Mouse (Mus musculus) induced T-regulatory cell, adult 2 months (primary cell): ENCODE measurements around the gene Tbxa2r.
A peak's percentile ranks its signal among the peaks of the same experiment; 100 is the strongest.

Experiments used
- DNase-seq: peaks from one replicate; pipeline ENCODE4 v3.0.0-alpha.2; 2012; ENCODE audit warnings: low read depth

The Tbxa2r gene

DNA sequence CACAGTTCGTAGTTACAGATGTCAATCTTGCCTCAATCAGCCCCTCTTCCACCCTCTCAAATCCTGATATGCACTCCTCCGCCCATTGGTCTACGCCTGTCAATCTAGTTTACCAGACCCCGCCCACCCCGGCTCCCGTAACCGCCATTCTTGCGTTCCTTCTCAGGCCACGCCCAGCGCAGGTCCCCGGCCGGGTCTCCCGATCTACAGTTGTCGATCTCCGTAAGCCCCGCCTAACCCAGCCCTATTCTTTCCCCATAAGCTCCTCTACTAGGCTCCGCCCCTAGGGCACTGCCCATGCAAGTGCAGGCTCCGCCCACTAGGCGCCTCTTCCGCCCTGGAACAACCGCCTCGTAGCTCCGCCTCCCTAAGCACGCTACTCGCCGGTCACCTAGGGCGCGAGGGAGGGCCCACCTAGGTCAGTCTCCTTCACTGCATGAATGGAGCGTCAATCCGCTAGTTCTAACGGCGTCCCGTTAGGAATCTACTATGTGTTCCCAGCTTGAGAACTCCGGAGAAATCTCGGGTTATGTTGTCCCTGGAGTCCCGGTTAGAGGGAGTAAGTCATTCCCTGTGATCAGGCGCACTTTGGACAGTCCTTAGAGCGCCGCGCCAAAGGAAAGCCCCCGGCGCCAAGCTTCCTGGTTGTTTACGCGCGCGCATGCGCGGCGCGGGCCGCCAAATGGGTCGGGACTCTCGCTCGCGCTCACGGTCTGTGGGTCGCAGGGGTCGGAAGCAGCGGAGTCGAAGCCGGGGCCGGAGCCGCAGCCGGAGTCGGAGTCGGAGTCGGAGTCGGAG, 7.8 kb upstream of the Tbxa2r start, which contains the start of gene Cactin:
Gene Cactin, plus strand, starts transcription at position 554 of the 798 bp plus-strand sequence.
- peak; percentile 100 for DNase-seq

GRCm38 (mm10) chr10:81321436-81321835, 7.1 kb upstream of the Tbxa2r start:
- no peak for DNase-seq

DNA sequence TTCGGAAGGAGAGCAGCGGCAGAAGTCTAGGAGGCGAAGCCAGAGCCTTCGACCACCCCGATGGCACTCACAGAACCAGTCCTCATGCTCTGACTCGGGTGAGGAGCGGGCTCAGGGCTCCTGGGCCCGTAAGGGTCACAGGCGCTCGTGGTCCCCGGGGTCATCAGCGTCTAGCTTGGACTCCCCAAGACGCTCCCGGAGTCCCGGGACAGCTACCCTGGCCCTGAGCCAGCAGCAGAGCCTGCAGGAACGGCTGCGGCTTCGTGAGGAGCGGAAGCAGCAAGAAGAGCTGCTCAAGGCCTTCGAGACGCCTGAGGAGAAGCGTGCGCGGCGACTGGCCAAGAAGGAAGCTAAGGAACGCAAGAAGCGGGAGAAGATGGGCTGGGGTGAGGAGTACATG, 6.1 kb upstream of the Tbxa2r start:
- no peak for DNase-seq

DNA sequence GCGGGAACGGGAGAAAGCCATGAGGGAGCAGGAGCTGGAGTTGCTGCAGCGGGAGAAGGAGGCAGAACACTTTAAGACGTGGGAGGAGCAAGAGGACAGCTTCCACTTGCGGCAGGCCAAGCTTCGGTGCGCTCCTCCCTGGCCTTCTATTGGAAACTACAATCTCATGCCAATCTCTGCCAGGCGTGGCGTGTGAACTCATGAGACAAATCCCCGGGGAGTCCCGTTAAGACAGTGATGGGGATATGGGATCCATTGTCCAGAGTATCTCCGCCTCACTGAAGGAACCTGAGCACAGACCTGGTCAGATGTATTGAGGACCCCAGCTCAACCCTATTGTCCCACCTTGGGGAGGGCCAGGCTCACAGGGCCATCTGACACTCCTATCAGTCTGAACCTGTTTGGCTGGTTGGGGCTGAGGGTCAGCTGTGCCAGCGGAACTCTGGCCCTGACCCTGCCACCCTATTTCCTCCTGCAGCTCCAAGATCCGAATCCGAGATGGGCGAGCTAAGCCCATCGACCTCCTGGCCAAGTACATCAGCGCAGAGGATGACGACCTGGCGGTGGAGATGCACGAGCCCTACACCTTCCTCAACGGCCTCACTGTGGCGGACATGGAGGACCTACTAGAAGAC, 5.3 kb upstream of the Tbxa2r start:
- DNase-seq = no peak

- no peak for DNase-seq
These were observed 4.6 kb upstream of the Tbxa2r start for GRCm38 (mm10) chr10:81323791-81324530.

- no peak for DNase-seq
These were observed 3.4 kb upstream of the Tbxa2r start for GRCm38 (mm10) chr10:81325176-81325575.

DNA sequence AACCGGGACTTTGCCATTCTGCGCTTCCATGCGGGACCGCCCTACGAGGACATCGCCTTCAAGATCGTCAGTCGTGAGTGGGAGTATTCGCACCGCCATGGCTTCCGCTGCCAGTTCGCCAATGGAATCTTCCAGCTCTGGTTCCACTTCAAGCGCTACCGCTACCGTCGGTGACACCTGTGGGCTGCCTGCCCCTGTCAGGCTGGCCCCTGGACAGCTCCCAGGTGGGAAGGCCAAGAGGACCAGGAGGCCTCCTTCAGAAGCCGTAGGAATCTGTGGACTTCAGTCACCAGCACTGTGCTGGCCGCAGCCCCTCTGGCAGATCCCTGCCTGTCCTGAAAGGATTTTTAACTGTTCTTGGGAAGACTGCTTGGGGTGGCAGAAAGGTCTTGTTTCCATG, 2.8 kb upstream of the Tbxa2r start:
- DNase-seq = no peak

DNA sequence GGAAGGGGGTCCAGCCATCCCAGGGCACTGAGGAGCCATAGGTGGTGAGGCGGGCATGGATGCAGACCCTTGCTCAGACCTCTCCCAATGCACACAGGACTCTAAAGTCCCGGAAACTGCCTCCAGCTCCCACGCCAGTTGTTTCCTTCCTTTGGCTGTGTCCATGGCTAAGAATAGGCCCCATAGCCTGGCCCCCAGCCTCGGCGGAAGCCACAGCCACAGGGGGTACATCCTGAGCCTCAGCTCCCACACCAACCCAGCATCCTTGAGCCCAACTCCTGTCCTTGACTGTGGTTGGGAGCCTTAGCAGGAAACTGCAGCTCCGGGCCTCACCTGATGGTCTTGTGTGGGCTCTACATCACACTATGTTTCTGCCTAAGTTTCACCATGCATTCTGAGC, 1.7 kb upstream of the Tbxa2r start:
- no peak for DNase-seq

- DNase-seq = no peak
These were observed 572 bp upstream of the Tbxa2r start for GRCm38 (mm10) chr10:81327959-81328358.

- DNase-seq = peak; percentile 71
These were observed 854 bp downstream of the Tbxa2r start for GRCm38 (mm10) chr10:81329194-81329975.

DNA sequence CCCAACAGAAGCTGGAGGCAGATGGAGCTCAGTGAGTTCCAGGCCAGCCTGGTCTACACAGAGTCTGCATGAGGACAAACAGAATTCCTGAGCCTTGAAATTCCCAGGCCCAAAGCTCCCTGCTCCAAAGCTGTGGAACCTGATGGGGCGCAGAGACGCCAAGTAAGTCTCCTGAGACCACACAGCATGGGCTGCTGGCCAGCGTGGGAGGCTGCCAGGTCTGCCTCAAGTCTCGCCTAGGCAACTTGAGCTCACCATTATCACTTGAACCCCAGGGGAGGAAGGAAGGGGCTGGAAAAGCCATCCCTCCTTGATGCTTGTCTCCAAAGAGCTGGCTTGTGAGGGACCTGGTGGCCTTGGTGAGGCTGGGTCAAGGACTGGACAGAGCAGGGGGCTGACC, 1.5 kb downstream of the Tbxa2r start:
- no peak for DNase-seq

GRCm38 (mm10) chr10:81332277-81332676, 3.7 kb downstream of the Tbxa2r start:
- DNase-seq = no peak

GRCm38 (mm10) chr10:81334324-81334723, 5.8 kb downstream of the Tbxa2r start:
- no peak for DNase-seq

GRCm38 (mm10) chr10:81335393-81336340, 7.1 kb downstream of the Tbxa2r start:
- DNase-seq = no peak

DNA sequence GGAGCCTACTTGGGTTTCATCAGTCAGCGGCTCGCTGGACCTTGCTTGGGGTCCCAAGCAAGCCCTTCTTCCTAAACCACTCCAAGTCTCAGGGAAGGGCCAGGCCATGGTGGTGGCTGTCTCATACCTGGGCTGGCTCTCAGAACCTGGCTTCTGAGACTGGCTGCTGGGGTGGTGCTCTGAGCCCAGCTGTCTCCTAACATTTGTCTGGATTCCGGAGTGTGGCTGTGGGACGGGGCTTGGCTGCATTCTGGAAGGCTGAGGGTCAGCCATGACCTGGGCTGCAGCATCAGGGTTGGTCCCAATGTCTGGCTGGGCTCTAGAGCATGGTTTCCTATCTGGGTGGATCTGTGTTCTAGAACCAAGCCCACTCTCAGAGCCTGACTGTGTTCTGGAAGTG, 8.0 kb downstream of the Tbxa2r start:
- no peak for DNase-seq

GRCm38 (mm10) chr10:81340551-81341332, 12.2 kb downstream of the Tbxa2r start:
- no peak for DNase-seq

DNA sequence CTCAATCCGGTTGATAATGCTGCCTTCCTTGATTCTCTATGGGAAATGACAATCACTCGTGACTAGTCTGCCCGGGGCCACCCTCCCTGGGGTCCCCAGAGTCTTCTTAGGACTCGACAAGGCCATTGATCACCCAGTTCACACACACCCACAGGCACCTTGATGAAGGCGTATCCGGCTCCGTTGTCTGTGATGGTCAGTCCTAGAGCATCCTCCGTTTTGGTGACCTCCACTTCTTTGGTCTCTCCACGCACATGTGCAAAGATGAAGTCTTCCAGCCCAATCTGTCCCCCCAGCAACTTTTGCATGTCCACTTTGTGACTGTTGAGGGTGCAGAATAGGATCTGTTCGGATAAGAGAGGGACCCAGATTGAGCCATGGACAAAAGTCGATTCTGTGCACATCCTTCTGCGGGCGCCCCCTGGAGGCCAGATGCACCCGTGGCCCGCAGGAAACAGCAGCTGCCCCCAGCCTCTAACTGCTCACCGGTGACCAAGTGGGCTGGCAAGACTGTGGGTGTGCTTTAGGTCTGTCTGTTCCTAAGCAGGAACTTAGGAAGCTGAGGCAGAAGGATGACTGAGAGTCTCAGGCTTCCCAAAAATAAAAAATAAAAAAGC, 12.9 kb downstream of the Tbxa2r start:
- peak; percentile 87 for DNase-seq

DNA sequence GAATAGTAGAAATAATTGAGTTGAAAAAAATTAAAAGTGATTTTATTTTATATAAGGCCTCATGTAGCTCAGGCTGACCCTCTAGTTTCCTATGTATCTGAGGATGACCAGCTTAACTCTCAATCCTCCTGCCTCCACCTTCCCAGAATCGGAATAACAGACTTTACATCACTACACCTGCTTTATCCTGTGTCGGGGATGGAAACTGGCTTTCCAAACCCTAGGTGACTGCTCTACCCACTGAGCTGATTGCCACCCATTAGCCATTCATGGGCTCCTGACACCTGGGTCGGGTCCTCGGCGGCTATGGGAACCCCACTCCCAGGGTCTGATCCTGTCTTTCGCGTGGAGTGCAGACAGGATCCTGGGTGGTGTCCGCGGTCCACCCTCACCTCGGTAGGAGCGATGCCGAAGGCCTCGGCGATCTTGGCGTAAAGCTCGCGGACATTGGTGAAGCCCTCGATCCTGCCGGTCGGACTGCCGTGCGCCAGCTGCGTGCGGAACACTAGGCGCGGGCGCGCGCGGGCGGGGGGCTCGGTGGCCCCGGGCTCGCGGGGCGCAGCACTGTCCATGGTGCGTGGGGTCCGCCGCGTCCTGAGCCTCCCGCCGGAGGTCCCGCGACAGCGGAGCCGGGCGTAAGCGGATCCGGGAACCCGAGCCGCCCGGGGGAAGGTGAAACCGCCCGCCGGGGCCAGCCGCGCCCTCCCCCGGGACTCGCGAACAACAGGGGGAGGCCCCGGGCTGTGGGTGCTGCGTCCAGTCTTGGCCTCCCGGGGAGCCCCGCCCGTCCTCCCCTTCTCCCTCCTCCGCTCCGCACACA, 14.4 kb downstream of the Tbxa2r start, which contains the start of gene Gipc3:
Gene Gipc3, minus strand, starts transcription at position 581 of the 820 bp plus-strand sequence.
- peak; percentile 54 for DNase-seq
